Mouse (Mus musculus) central nervous system, embryonic 11.5 days (tissue): ENCODE results near the gene Ccdc97. TPM values are rescaled to one million over a fixed set of nuclear protein-coding genes. Genes with fewer than 3 reads are reported as not detected.

Source experiments
- polyA plus RNA-seq: library from polyadenylated mRNA; depleted of rRNA; stranded (reverse); fragments of >200 nt; gene quantifications from 2 replicates; pipeline ENCODE4 v1.2.3, GENCODE M21; 2012; rRNA removed

Gene Ccdc97
- polyA plus RNA-seq = 66.6 and 84.8 TPM in 2 replicates

GRCm38 (mm10) chr7:25718788-25719417 is at the start of gene Ccdc97:
Gene Ccdc97 (minus strand): TSS chr7:25719088.

GRCm38 (mm10) chr7:25754738-25755467 is 36.0 kb upstream of the Ccdc97 start, which contains the start of gene Hnrnpul1:
Gene Hnrnpul1 (minus strand): TSS chr7:25754757.

DNA sequence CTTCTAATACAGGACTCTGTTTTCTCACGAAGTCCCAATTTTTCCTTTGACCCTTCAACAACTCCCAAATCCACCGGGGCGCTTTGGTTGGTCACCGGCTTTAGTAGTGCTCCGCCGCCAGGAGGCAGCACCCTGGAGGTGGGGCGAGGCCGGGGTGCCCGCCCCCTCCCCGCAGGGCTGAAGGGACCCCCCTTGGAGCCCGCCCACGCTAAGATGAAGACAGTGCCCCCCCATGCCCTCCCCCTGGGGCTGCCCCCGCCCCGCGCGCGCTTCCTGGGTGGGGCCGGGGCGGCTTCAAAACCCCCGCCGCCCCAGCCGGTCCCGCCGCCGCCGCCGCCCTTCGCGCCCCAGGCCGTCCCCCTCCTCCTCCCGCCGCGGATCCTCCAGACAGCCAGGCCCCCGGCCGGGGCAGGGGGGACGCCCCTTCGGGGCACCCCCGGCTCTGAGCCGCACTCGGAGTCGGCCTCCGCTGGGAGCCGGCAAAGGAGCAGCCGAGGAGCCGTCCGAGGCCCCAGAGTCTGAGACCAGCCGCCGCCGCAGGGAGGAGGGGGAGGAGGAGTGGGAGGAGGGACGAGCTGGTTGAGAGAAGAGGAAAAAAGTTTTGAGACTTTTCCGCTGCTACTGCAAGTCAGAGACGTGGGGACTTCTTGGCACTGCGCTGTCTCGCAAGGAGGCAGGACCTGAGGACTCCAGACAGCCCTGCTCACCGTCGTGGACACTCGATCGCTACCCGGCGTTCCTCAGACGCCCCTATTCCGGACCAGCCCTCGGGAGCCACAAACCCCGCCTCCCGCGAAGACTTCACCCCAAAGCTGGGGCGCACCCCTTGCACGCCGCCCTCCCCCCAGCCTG is 32.0 kb downstream of the Ccdc97 start, which contains the start of gene Tgfb1:
Gene Tgfb1 (plus strand): TSS at position 323 of the 852 bp plus-strand sequence.

GRCm38 (mm10) chr7:25680514-25681258 is 38.2 kb downstream of the Ccdc97 start, which contains the start of gene B9d2:
Gene B9d2 (plus strand): TSS chr7:25680780.

GRCm38 (mm10) chr7:25674719-25675300 is 44.1 kb downstream of the Ccdc97 start, which contains the start of gene Tmem91:
Gene Tmem91 (minus strand): TSS chr7:25675166.

Other genes with a start within 250 kb of the Ccdc97 start
- gene Ceacam1, start 241.5 kb downstream of the Ccdc97 start, polyA plus RNA-seq = 0.61 and 1.2 TPM in 2 replicates
- not detected in 2 replicates for gene Ceacam2, start 179.2 kb downstream of the Ccdc97 start, polyA plus RNA-seq
- gene Erich4, start 103.2 kb downstream of the Ccdc97 start, polyA plus RNA-seq = not detected in 2 replicates
- 22.3 and 31.2 TPM in 2 replicates for gene Dmac2, start 99.7 kb downstream of the Ccdc97 start, polyA plus RNA-seq
- gene B3gnt8, start 92.4 kb downstream of the Ccdc97 start, polyA plus RNA-seq = 1.4 and 1.6 TPM in 2 replicates
- gene Bckdha, start 60.1 kb downstream of the Ccdc97 start, polyA plus RNA-seq = 31.3 and 48.1 TPM in 2 replicates
- gene Exosc5, start 59.9 kb downstream of the Ccdc97 start, polyA plus RNA-seq = 45.5 and 45.7 TPM in 2 replicates
- 0.52 and 0.74 TPM in 2 replicates for gene Tmem91, start 43.9 kb downstream of the Ccdc97 start, polyA plus RNA-seq
- gene B9d2, start 38.3 kb downstream of the Ccdc97 start, polyA plus RNA-seq = 21.3 and 30.0 TPM in 2 replicates
- 5.5 and 8.6 TPM in 2 replicates for gene Tgfb1, start 32.1 kb downstream of the Ccdc97 start, polyA plus RNA-seq
- 80.8 and 115 TPM in 2 replicates for gene Hnrnpul1, start 35.7 kb upstream of the Ccdc97 start, polyA plus RNA-seq
- gene Axl, start 69.6 kb upstream of the Ccdc97 start, polyA plus RNA-seq = 22.3 and 32.5 TPM in 2 replicates
- 0.71 and 3.9 TPM in 2 replicates for gene Cyp2s1, start 97.8 kb upstream of the Ccdc97 start, polyA plus RNA-seq
- gene Cyp2b10, start 178.5 kb upstream of the Ccdc97 start, polyA plus RNA-seq = 0.02 TPM in 1 of 2 replicates, not detected in the other